Mouse (Mus musculus) bone marrow macrophage, adult 2 months (primary cell): Measurements from ENCODE around the gene Cox5b.

ENCODE experiments used
- CTCF ChIP-seq: IDR thresholded peaks from 2 replicates; pipeline ENCODE4 v1.5.1; 2012; ENCODE audit warnings: low read depth, mild to moderate bottlenecking, low read length, moderate library complexity
- POLR2A ChIP-seq: IDR thresholded peaks from 2 replicates; pipeline ENCODE4 v1.6.1; 2012; ENCODE audit warnings: mild to moderate bottlenecking, low read depth, low read length, borderline replicate concordance

- TF ChIP-seq POLR2A (no peak), CTCF (no peak)
These were observed 46.6 kb upstream of the Cox5b start for GRCm38 (mm10) chr1:36644615-36645007.
